ENCODE assay signal across 9 mouse cellular contexts in genomic region chr10:85243556-85243955, GRCm38 (mm10).
"Had no signal": no experiment of that assay in that cellular context is flagged by ENCODE, and none has a peak within 500 bp of the region (broad histone marks: within the 10 kb centered on the region; RNA-seq: fewer than 3 reads in every experiment).

No protein-coding gene starts in this region.

- DNase-seq: kidney, postnatal 10 days; kidney, postnatal 4 days; liver; lung, adult 18-20 months; lung, postnatal 10 days; lung, postnatal 36 days; retina, postnatal 1 day; thymus, adult 18-20 months; thymus, postnatal 36 days had no signal
